Mouse (Mus musculus): ENCODE data around the gene Crybb1. TPM values are rescaled to one million over a fixed set of nuclear protein-coding genes. Genes with fewer than 3 reads are reported as not detected.

The Crybb1 gene
- polyA plus RNA-seq, 1 experiment, result 0.25 TPM

DNA sequence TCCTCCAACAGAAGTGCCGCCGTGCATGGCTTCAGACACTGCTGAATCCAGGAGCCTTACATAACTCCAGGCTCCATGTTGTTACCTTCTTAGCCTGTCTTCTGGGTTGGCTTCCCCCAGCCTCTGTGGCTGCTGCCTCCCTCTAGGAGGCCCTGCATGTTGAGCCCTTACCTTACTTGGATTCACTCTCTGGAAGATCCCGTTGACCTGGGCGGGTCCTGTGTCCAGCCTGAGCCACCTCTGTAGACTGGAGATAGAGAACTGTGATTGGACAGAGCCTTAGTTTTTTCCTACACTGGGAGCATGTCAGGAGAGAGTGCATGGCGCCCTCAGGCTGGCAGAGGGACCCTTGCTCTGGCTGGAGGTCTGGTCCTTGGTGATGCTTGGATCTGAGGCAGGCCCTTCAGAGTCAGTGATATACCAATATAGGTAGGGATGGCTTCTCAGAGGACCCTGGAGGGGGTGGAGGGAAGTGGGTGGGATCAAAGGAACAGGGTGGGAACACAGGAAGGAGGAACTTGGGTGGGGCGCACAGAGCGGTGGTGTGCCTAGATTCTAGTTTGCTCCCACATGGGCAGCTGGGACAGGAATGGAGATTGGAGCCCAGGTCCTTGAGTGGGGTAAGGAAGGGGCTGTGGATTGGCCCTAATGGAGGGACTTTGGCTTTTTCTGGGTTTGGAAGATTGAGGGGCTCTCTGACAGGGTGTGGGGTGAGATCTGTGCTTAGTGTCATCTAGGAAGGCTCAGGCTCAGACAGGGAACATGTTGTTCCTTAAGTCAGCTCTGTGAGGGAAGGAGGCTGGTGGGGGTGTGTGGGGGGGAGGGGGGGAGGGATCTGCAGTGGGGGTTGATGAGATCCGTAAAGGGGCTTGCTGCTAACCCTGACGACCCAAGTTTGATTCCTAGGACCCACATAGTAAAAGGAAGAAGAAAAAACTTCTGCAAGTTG lies 32.9 kb downstream of the Crybb1 start:
- peaks cover 91% of the 10 kb centered on the region for H3K36me3 ChIP-seq (replicated peaks; ENCODE audit: low read length)
- no peaks in the 10 kb centered on the region for H3K27me3 ChIP-seq (replicated peaks)
- no peak for TF ChIP-seq FLI1 (IDR thresholded peaks at IDR 0.05; ENCODE audit: low read length)
- TF ChIP-seq GATA1 (IDR thresholded peaks at IDR 0.05; ENCODE audit: borderline replicate concordance, low read length), result no peak
- peak overlapping the region; percentile 83 for H3K4me3 ChIP-seq (replicated peaks)
- peaks cover 100% of the 10 kb centered on the region for H3K4me1 ChIP-seq
- H3K9me3 ChIP-seq, result no peaks in the 10 kb centered on the region

DNA sequence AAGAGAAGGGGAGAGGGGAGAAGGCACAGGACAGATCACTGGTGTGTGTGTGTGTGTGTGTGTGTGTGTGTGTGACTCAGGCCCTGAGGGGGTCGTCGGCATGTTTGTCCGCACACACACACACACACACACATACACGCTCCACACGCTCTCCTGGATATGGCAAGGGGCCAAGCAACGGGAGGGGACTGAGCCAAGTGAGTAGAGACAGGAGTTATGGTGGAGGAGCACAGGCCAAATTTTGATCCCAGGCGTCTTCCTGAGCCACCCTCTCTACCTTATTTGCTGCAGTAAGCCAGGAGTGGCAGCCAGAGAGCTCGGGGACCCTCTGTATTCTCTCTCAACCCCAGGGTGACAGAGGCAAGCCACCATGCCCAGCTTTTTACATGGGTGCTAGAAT lies 33.6 kb downstream of the Crybb1 start:
- H3K4me3 ChIP-seq (replicated peaks), result peak overlapping the region; percentile 71
- H3K9me3 ChIP-seq, result no peaks in the 10 kb centered on the region
- H3K27me3 ChIP-seq (replicated peaks), result no peaks in the 10 kb centered on the region
- TF ChIP-seq GATA1 (IDR thresholded peaks at IDR 0.05; ENCODE audit: borderline replicate concordance, low read length), result no peak
- no peak for TF ChIP-seq FLI1 (IDR thresholded peaks at IDR 0.05; ENCODE audit: low read length)
- H3K4me1 ChIP-seq, result peaks cover 100% of the 10 kb centered on the region
- H3K36me3 ChIP-seq (replicated peaks; ENCODE audit: low read length), result peaks cover 93% of the 10 kb centered on the region

DNA sequence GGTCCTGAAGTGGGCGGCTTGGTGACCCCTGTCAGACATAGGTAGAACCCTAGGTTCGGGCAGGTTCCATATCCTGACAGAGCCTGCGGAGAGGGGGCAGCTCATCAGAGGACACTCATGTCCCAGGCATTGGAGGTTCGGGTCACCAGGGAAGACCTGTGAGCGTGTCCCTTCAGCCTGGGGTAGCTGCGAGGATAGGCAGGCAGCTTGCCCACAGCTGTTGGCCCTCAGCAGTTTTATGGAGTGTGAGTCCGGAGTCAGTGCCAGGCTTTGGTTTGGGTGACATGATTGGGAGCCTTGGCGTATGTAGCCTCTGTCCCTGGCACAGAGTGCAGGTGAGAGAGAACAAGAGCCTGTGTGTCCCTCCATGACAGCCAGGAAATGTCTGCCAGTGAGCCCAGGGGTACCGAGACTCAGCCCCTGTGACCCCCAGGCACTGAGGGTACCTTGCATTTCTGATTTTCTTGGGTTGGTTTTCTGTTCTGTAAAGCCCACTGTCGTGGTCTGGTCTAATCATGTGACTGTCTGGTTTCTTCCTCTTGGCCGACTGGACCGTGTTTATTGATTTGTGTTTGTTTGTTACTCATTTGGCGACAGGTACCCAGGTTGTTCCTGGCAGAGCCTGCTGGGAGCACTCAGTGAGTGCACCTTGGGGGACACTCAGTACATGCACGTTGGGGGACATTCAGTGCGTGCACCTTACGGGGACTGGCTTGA lies 34.4 kb downstream of the Crybb1 start:
- Histone ChIP-seq H3K9me3 (no peaks in the 10 kb centered on the region), H3K4me1 (peaks cover 100% of the 10 kb centered on the region), H3K4me3 (replicated peaks) (peak overlapping the region; percentile 64), H3K36me3 (replicated peaks; ENCODE audit: low read length) (peaks cover 94% of the 10 kb centered on the region), H3K27me3 (replicated peaks) (no peaks in the 10 kb centered on the region)
- no peak for TF ChIP-seq GATA1 (IDR thresholded peaks at IDR 0.05; ENCODE audit: borderline replicate concordance, low read length)
- no peak for TF ChIP-seq FLI1 (IDR thresholded peaks at IDR 0.05; ENCODE audit: low read length)

DNA sequence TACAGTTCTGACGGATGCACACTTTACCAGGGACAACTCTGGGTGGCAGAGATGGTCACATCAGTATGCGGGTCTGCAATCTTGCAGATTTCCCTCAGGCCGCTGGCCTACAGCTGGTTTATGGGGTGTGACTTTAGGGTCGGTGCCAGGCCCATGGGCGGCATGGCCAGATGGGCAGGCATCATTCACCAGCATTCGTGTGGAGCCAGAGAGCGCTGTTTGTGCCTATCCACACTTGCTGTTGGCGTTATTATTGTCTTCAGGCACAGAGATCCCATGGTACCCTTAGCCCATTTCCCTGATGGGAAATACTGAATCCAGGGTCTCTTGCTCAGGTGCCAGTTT lies 34.9 kb downstream of the Crybb1 start:
- TF ChIP-seq GATA1 (IDR thresholded peaks at IDR 0.05; ENCODE audit: borderline replicate concordance, low read length), result no peak
- no peak for TF ChIP-seq FLI1 (IDR thresholded peaks at IDR 0.05; ENCODE audit: low read length)
- H3K36me3 ChIP-seq (replicated peaks; ENCODE audit: low read length), result peaks cover 94% of the 10 kb centered on the region
- H3K27me3 ChIP-seq (replicated peaks), result no peaks in the 10 kb centered on the region
- peak overlapping the region; percentile 20 for H3K4me3 ChIP-seq (replicated peaks)
- H3K4me1 ChIP-seq, result peaks cover 100% of the 10 kb centered on the region
- no peaks in the 10 kb centered on the region for H3K9me3 ChIP-seq

DNA sequence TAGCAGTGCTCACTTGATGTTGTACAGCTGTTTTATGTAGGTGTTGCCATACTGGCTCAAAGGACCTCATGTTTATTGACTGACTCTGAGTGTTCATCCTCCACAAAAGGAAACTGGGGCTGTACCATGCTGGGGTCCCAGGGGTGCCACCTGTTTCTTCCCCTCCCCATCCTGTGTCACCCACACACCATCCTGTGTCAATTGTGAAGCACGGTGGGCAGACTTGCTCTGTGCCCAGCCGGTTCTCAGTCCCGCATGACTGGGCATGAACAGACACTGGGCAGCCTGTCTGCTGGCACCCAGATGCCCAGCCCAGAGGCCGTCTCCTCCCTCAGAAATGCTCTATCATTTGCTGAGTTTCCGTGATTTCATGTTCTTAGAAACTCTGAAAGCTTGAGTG lies 36.3 kb downstream of the Crybb1 start:
- Histone ChIP-seq H3K27me3 (replicated peaks) (no peaks in the 10 kb centered on the region), H3K36me3 (replicated peaks; ENCODE audit: low read length) (peaks cover 94% of the 10 kb centered on the region), H3K4me3 (replicated peaks) (peak overlapping the region; percentile 73), H3K4me1 (peaks cover 100% of the 10 kb centered on the region), H3K9me3 (no peaks in the 10 kb centered on the region)
- TF ChIP-seq GATA1 (IDR thresholded peaks at IDR 0.05; ENCODE audit: borderline replicate concordance, low read length) (no peak), FLI1 (IDR thresholded peaks at IDR 0.05; ENCODE audit: low read length) (no peak)

DNA sequence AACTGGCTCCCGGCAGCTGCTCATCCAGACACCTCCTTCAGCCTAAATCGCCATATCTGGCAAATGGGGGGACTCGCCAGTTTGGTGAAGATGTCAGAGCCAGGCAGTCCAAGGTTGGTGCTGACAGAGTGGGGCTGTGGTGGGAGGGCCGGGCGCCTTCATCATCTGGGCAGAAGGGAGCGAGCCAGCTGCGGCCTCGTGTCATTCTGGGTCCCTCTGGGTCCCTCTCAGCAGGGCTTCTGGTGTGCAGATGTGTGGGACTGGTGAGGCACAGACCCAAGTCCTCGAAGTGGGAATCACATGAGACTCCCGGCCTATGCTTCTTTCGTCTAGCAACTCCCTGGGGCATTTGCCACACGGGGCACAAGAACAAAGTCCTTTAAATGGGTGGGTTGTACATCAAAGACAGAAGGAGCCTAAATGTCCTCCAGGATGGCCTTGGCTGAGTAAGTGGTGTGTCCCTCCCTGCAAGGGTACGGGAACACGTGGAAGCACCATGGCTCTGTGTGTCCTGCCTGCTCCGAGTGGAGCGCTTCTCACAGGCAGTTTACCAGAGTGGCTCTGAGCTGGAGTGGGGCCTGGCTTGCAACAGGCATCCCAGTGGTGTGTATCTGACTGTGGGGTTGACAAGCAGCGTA lies 36.8 kb downstream of the Crybb1 start:
- H3K27me3 ChIP-seq (replicated peaks), result no peaks in the 10 kb centered on the region
- H3K4me3 ChIP-seq (replicated peaks), result peak overlapping the region; percentile 66
- H3K36me3 ChIP-seq (replicated peaks; ENCODE audit: low read length), result peaks cover 94% of the 10 kb centered on the region
- H3K9me3 ChIP-seq, result no peaks in the 10 kb centered on the region
- H3K4me1 ChIP-seq, result peaks cover 100% of the 10 kb centered on the region
- TF ChIP-seq FLI1 (IDR thresholded peaks at IDR 0.05; ENCODE audit: low read length) (no peak), GATA1 (IDR thresholded peaks at IDR 0.05; ENCODE audit: borderline replicate concordance, low read length) (no peak)

DNA sequence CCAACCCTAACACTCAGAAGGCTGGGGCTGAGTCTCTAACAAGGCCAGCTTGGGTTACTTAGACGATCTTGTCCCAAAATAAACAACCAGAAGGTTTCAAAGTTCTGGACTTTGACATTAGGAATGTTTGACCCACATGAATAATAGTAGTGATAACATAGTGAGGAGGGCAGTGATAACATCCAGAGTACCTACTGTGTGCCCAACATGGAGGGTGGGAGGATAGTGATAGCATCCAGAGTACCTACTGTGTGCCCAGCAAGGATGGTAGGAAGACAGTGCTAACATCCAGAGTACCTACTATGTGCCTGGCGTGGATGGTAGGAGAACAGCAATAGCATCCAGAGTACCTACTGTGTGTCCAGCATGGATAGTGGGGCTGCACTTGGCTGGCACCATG lies 38.2 kb downstream of the Crybb1 start:
- Histone ChIP-seq H3K9me3 (no peaks in the 10 kb centered on the region), H3K36me3 (replicated peaks; ENCODE audit: low read length) (peaks cover 95% of the 10 kb centered on the region), H3K27me3 (replicated peaks) (no peaks in the 10 kb centered on the region), H3K4me1 (peaks cover 100% of the 10 kb centered on the region), H3K4me3 (replicated peaks) (peak overlapping the region; percentile 69)
- TF ChIP-seq FLI1 (IDR thresholded peaks at IDR 0.05; ENCODE audit: low read length), result no peak
- TF ChIP-seq GATA1 (IDR thresholded peaks at IDR 0.05; ENCODE audit: borderline replicate concordance, low read length), result no peak

DNA sequence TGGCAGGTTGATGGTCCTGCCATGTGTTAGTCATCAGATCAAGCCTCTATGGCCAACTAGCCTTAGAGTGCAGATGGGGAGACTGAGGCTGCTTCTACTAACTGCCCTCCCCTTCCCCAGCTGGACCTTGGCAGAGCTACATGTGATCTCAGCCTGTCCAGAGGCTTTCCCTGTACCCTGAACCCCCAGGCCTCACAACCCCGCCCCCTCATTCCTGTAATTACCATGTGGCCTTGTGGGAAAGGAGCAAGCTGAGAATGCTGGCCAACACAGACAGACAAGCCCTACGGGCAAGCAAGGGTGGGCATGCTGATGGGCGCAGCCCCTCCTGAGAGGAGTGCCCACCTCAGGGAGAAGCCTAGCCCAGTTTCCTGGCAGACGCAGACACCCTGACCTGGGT lies 39.1 kb downstream of the Crybb1 start:
- TF ChIP-seq FLI1 (IDR thresholded peaks at IDR 0.05; ENCODE audit: low read length) (no peak), GATA1 (IDR thresholded peaks at IDR 0.05; ENCODE audit: borderline replicate concordance, low read length) (no peak)
- Histone ChIP-seq H3K27me3 (replicated peaks) (no peaks in the 10 kb centered on the region), H3K4me3 (replicated peaks) (peak overlapping the region; percentile 69), H3K9me3 (no peaks in the 10 kb centered on the region), H3K4me1 (peaks cover 100% of the 10 kb centered on the region), H3K36me3 (replicated peaks; ENCODE audit: low read length) (peaks cover 98% of the 10 kb centered on the region)

DNA sequence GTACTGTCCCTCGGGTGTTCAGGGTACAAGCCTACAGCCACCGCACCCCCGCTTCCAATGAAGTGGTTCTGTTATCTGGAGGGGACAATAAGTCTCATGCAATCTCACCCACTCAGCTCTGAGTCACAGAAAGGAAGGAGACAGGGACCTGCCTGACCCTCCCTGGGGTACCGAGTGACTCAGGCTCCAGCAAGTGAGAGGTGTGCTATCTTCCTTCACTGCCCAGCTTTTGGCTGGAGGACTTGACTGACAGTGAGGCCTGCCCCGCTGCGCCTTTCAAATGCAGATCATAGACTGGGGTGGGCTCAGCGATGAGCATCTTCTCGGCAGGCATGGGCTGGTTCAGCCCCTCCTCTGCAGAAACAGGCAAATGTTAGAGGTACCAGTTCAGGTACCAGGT lies 39.5 kb downstream of the Crybb1 start:
- H3K9me3 ChIP-seq, result no peaks in the 10 kb centered on the region
- peaks cover 98% of the 10 kb centered on the region for H3K36me3 ChIP-seq (replicated peaks; ENCODE audit: low read length)
- peak overlapping the region; percentile 69 for H3K4me3 ChIP-seq (replicated peaks)
- no peak for TF ChIP-seq FLI1 (IDR thresholded peaks at IDR 0.05; ENCODE audit: low read length)
- no peak for TF ChIP-seq GATA1 (IDR thresholded peaks at IDR 0.05; ENCODE audit: borderline replicate concordance, low read length)
- H3K27me3 ChIP-seq (replicated peaks), result no peaks in the 10 kb centered on the region
- H3K4me1 ChIP-seq, result peaks cover 100% of the 10 kb centered on the region
